8 mouse cellular contexts compared by ENCODE assay signal in the genomic region with DNA sequence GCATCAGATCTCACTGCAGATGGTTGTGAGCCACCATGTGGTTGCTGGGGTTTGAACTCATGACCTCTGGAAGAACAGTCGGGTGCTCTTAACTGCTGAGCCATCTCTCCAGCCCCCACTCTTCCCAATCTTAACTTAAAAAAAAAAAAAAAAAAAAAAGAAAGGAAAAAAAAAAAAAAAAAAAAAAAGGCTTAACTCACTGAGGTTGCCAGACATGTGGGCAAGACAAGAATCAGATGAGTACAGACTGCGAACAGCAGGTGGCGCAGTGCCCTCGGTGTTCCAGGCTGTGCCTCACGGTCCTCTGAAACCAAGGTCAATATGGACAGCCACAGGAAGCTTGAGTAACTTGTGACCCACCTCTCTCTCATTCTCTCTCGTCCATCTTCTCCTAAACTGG. TPM values are rescaled to one million over a fixed set of nuclear protein-coding genes. Genes with fewer than 3 reads are reported as not detected.
DNase-seq lines count a peak whose midpoint lies in the region; ATAC-seq and TF ChIP-seq lines count a peak whose summit lies in the region.

No protein-coding gene starts in this region.

- TF ChIP-seq CTCF in C2C12 (IDR thresholded peaks at IDR 0.05; ENCODE audit: control insufficient read depth, insufficient read depth, insufficient read length): peak; percentile 86
- peak; percentile 87 for TF ChIP-seq CTCF in kidney, postnatal 0 days (IDR thresholded peaks at IDR 0.05; ENCODE audit: low read depth)
- TF ChIP-seq CTCF in liver, embryonic 14.5 days (IDR thresholded peaks at IDR 0.05; ENCODE audit: low read depth): peak; percentile 95

- 3% methylated on average over 6 of the region's 6 CpGs for WGBS in kidney, postnatal 0 days
- WGBS in liver, embryonic 14.5 days (ENCODE audit: insufficient replicate concordance): under 1% methylated on average over 6 of the region's 6 CpGs

- H3K27me3 ChIP-seq in C2C12 (ENCODE audit: control insufficient read depth, insufficient read depth, insufficient read length): no peaks in the 10 kb centered on the region
- no peaks in the 10 kb centered on the region for H3K27me3 ChIP-seq in kidney, postnatal 0 days (ENCODE audit: insufficient read depth, low read length)
- no peaks in the 10 kb centered on the region for H3K27me3 ChIP-seq in liver, embryonic 14.5 days (ENCODE audit: control insufficient read depth, insufficient read depth, low read length)

- H3K36me3 ChIP-seq in C2C12 (ENCODE audit: control insufficient read depth, insufficient read depth): no peaks in the 10 kb centered on the region
- no peaks in the 10 kb centered on the region for H3K36me3 ChIP-seq in kidney, postnatal 0 days (ENCODE audit: insufficient read depth, low read length)
- H3K36me3 ChIP-seq in liver, embryonic 14.5 days (replicated peaks; ENCODE audit: control insufficient read depth, insufficient read depth, low read depth): no peaks in the 10 kb centered on the region

- H3ac ChIP-seq in C2C12 (ENCODE audit: control insufficient read depth, insufficient read length, low read depth): no peak overlapping the region

- no peaks in the 10 kb centered on the region for H3K9me3 ChIP-seq in kidney, postnatal 0 days (replicated peaks; ENCODE audit: low read length)
- H3K9me3 ChIP-seq in liver, embryonic 14.5 days (ENCODE audit: control insufficient read depth, low read length): no peaks in the 10 kb centered on the region

- H3K4me1 ChIP-seq in kidney, postnatal 0 days (replicated peaks; ENCODE audit: insufficient read depth, low read length): peaks cover 2% of the 10 kb centered on the region; the same call in 1 of the 2 replicates
- peaks cover 3 to 9% of the 10 kb centered on the region in 2 experiments; a peak in 3 of 4 replicates for H3K4me1 ChIP-seq in liver, embryonic 14.5 days (replicated peaks; ENCODE audit: control insufficient read depth in 2 of 2, insufficient read depth in 2 of 2, low read length in 1 of 2)

- peak; percentile 66; the same call in 1 of the 2 replicates for ATAC-seq in kidney, postnatal 0 days (replicated peaks; ENCODE audit: low FRiP score, low read depth)
- peak; percentile 80 for ATAC-seq in liver, embryonic 14.5 days (ENCODE audit: insufficient read depth)

- no peak overlapping the region for H3K27ac ChIP-seq in kidney, postnatal 0 days
- H3K27ac ChIP-seq in liver, embryonic 14.5 days: no peak overlapping the region

- no peaks in the 10 kb centered on the region for H3K79me3 ChIP-seq in C2C12 (ENCODE audit: low read depth)

- no peak for TF ChIP-seq EP300 in liver, embryonic 14.5 days (IDR thresholded peaks at IDR 0.05; ENCODE audit: low read depth)

- H3K4me3 ChIP-seq in C2C12 (ENCODE audit: insufficient read depth, poor library complexity, severe bottlenecking): no peak overlapping the region
- no peak overlapping the region for H3K4me3 ChIP-seq in kidney, postnatal 0 days (replicated peaks; ENCODE audit: low read depth, low read length)
- no peak overlapping the region for H3K4me3 ChIP-seq in liver, embryonic 14.5 days (ENCODE audit: insufficient read depth in 1 of 2, low read depth in 2 of 2, low read length in 2 of 2)

- H3K9ac ChIP-seq in kidney, postnatal 0 days (ENCODE audit: low read depth, low read length): no peak overlapping the region
- no peak overlapping the region for H3K9ac ChIP-seq in liver, embryonic 14.5 days (replicated peaks)

- no peak overlapping the region for H3K4me2 ChIP-seq in kidney, postnatal 0 days (ENCODE audit: low read length)
- H3K4me2 ChIP-seq in liver, embryonic 14.5 days (ENCODE audit: low read depth): no peak overlapping the region

- H3K79me2 ChIP-seq in C2C12 (ENCODE audit: control insufficient read depth, insufficient read depth): no peaks in the 10 kb centered on the region

- DNase-seq in adrenal gland, adult 18-20 months (ENCODE audit: low spot score in 2 of 2): peak; percentile 72 to 75
- DNase-seq in embryo, embryonic 10.5 days (ENCODE audit: low spot score): peak; percentile 95
- peak; percentile 72 for DNase-seq in heart, adult 8-10 months (ENCODE audit: low spot score)
- peak; percentile 95 for DNase-seq in kidney, postnatal 0 days (ENCODE audit: low spot score)
- peak; percentile 72 to 80 (median 73) for DNase-seq in liver, embryonic 14.5 days (ENCODE audit: low read depth in 3 of 3, low spot score in 3 of 3)
- DNase-seq in ovary, postnatal 36 days (ENCODE audit: low spot score): peak; percentile 78
- DNase-seq in thymus, postnatal 0 days (ENCODE audit: low spot score): peak; percentile 81

TF ChIP-seq in C2C12, 6 proteins besides CTCF, POLR2A, EP300 and RAD21:
- TF ChIP-seq MYOG (IDR thresholded peaks at IDR 0.05; ENCODE audit: control insufficient read depth, extremely low read depth, insufficient read length): no peak
- TF ChIP-seq USF1 (IDR thresholded peaks at IDR 0.05; ENCODE audit: low read depth): no peak
- no peak for TF ChIP-seq MYOD1 (IDR thresholded peaks at IDR 0.05; ENCODE audit: control insufficient read depth, insufficient read length, low read depth)
- no peak for TF ChIP-seq FOSL1 (IDR thresholded peaks at IDR 0.05; ENCODE audit: insufficient read depth, low read length, poor library complexity, severe bottlenecking)
- no peak for TF ChIP-seq MAX (IDR thresholded peaks at IDR 0.05)
- no peak for TF ChIP-seq CEBPB (IDR thresholded peaks at IDR 0.05; ENCODE audit: low read depth)

RNA-seq across cellular contexts. Expression of a gene that starts 25.8 kb away (rescaled TPM):
- 7.5 TPM for polyA plus RNA-seq in C2C12 (2012; fragmentation: generic; extraction: Trizol)
- total RNA-seq in adrenal gland, adult 18-20 months (2021): 10 to 100 TPM; 15.4 to 20.0 TPM
- 10 to 100 TPM; 22.8 to 26.6 (median 23.5) TPM for total RNA-seq in heart, adult 8-10 months (2022)
- polyA plus RNA-seq in kidney, postnatal 0 days (2015; fragmentation: Nextera tagmentation; extraction: Ambion mirVana): 29.2 and 33.6 TPM in 2 replicates
- 3.8 and 5.6 TPM in 2 replicates for polyA plus RNA-seq in liver, embryonic 14.5 days (2012; rRNA removed)
- polyA plus RNA-seq in liver, embryonic 14.5 days (2014; fragmentation: Nextera tagmentation; extraction: Ambion mirVana): 6.8 and 7.7 TPM in 2 replicates
- 9.8 and 10.9 TPM in 2 replicates for polyA plus RNA-seq in thymus, postnatal 0 days (2015; fragmentation: Nextera tagmentation; extraction: Ambion mirVana)

RNA-seq across cellular contexts. Expression of a gene that starts 48.2 kb away (rescaled TPM):
- polyA plus RNA-seq in C2C12 (2012; fragmentation: generic; extraction: Trizol): 1,080 TPM
- 100 to 1,000 TPM; 158 to 306 TPM for total RNA-seq in adrenal gland, adult 18-20 months (2021)
- total RNA-seq in heart, adult 8-10 months (2022): over 10,000 TPM in 3 of 4 experiments, 1,000 to 10,000 TPM in 1; 9,382 to 12,072 (median 10,190) TPM
- polyA plus RNA-seq in kidney, postnatal 0 days (2015; fragmentation: Nextera tagmentation; extraction: Ambion mirVana): 577 and 637 TPM in 2 replicates
- 49.2 and 87.4 TPM in 2 replicates for polyA plus RNA-seq in liver, embryonic 14.5 days (2012; rRNA removed)
- polyA plus RNA-seq in liver, embryonic 14.5 days (2014; fragmentation: Nextera tagmentation; extraction: Ambion mirVana): 113 and 116 TPM in 2 replicates
- polyA plus RNA-seq in thymus, postnatal 0 days (2015; fragmentation: Nextera tagmentation; extraction: Ambion mirVana): 88.5 and 91.4 TPM in 2 replicates

RNA-seq across cellular contexts. Expression of a gene that starts 55.2 kb away (rescaled TPM):
- polyA plus RNA-seq in C2C12 (2012; fragmentation: generic; extraction: Trizol): 1,028 TPM
- 100 to 1,000 TPM; 290 to 293 TPM for total RNA-seq in adrenal gland, adult 18-20 months (2021)
- total RNA-seq in heart, adult 8-10 months (2022): 100 to 1,000 TPM; 151 to 173 (median 164) TPM
- polyA plus RNA-seq in kidney, postnatal 0 days (2015; fragmentation: Nextera tagmentation; extraction: Ambion mirVana): 811 and 895 TPM in 2 replicates
- polyA plus RNA-seq in liver, embryonic 14.5 days (2012; rRNA removed): 176 and 238 TPM in 2 replicates
- 612 and 652 TPM in 2 replicates for polyA plus RNA-seq in liver, embryonic 14.5 days (2014; fragmentation: Nextera tagmentation; extraction: Ambion mirVana)
- polyA plus RNA-seq in thymus, postnatal 0 days (2015; fragmentation: Nextera tagmentation; extraction: Ambion mirVana): 828 and 912 TPM in 2 replicates
